In the genomic region with DNA sequence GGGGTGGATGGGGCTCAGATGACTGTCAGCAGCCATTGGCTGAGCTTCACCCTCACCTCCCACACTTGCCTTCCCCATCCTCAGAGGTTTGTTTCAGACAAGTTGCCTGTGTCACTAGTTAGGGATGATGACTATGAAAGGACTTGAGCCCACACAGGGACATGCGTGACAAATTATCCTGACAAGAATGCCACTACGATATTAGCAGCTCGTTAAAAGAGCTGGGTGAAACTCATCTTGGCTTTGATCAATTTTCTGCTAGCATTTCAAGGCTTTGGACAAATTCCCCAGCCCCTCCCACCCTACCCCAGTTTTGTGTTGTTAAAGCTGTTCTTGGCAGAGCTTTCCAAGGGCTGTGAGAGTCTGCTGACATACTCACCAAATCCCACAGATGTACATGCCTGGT, we compare ENCODE assay signal across 14 mouse cellular contexts.
DNase-seq lines count a peak whose midpoint lies in the region; ATAC-seq and TF ChIP-seq lines count a peak whose summit lies in the region.
"Had no signal": no experiment of that assay in that cellular context is flagged by ENCODE, and none has a peak within 500 bp of the region (broad histone marks: within the 10 kb centered on the region; RNA-seq: fewer than 3 reads in every experiment).

No protein-coding gene starts in this region.

- no peak overlapping the region for H3K4me2 ChIP-seq in lung, embryonic 16.5 days (ENCODE audit: low read depth, low read length)
- H3K4me2 ChIP-seq in embryonic facial prominence, embryonic 15.5 days (replicated peaks), result no peak overlapping the region
- H3K4me2 ChIP-seq in midbrain, embryonic 11.5 days, result no peak overlapping the region
- H3K4me2 ChIP-seq: embryonic facial prominence, embryonic 13.5 days had no signal

- 40% methylated on average over 3 of the region's 3 CpGs for WGBS in lung, embryonic 16.5 days
- 69% methylated on average over 3 of the region's 3 CpGs for WGBS in lung, adult 2 months
- WGBS in embryonic facial prominence, embryonic 15.5 days, result 32% methylated on average over 3 of the region's 3 CpGs
- WGBS in midbrain, embryonic 11.5 days, result 57% methylated on average over 3 of the region's 3 CpGs

- intact Hi-C loops in gastrocnemius, adult 2 months (cut with DNase I), result no loop called here

- no peaks in the 10 kb centered on the region for H3K9me3 ChIP-seq in lung, embryonic 16.5 days (ENCODE audit: control insufficient read depth, low read length)
- H3K9me3 ChIP-seq in embryonic facial prominence, embryonic 15.5 days (replicated peaks), result no peaks in the 10 kb centered on the region
- H3K9me3 ChIP-seq in midbrain, embryonic 11.5 days (ENCODE audit: control insufficient read depth, low read length), result no peaks in the 10 kb centered on the region
- H3K9me3 ChIP-seq: embryonic facial prominence, embryonic 13.5 days had no signal

- H3K27ac ChIP-seq in lung, embryonic 16.5 days (ENCODE audit: low read length), result peak overlapping the region; percentile 46
- no peak overlapping the region; the same call in 1 of the 2 replicates for H3K27ac ChIP-seq in embryonic facial prominence, embryonic 15.5 days (replicated peaks)
- H3K27ac ChIP-seq in midbrain, embryonic 11.5 days (ENCODE audit: low read depth, low read length), result no peak overlapping the region
- no peak overlapping the region for H3K27ac ChIP-seq in gastrocnemius, adult 2 months
- H3K27ac ChIP-seq: embryonic facial prominence, embryonic 13.5 days; liver, embryonic 14.5 days had no signal

- H3K36me3 ChIP-seq in lung, embryonic 16.5 days (ENCODE audit: control insufficient read depth, insufficient read depth, low read length), result no peaks in the 10 kb centered on the region
- no peaks in the 10 kb centered on the region for H3K36me3 ChIP-seq in embryonic facial prominence, embryonic 15.5 days
- H3K36me3 ChIP-seq in midbrain, embryonic 11.5 days (ENCODE audit: control insufficient read depth, insufficient read depth, low read length), result no peaks in the 10 kb centered on the region
- H3K36me3 ChIP-seq: embryonic facial prominence, embryonic 13.5 days had no signal

- H3K4me3 ChIP-seq in lung, embryonic 16.5 days (ENCODE audit: low read length), result no peak overlapping the region
- no peak overlapping the region for H3K4me3 ChIP-seq in lung, adult 2 months (replicated peaks; ENCODE audit: extremely low read depth, low read depth, low read length)
- no peak overlapping the region for H3K4me3 ChIP-seq in embryonic facial prominence, embryonic 15.5 days (replicated peaks)
- no peak overlapping the region for H3K4me3 ChIP-seq in midbrain, embryonic 11.5 days (ENCODE audit: low read depth, low read length)
- H3K4me3 ChIP-seq in gastrocnemius, adult 2 months, result no peak overlapping the region
- H3K4me3 ChIP-seq: embryonic facial prominence, embryonic 13.5 days had no signal

- no peaks in the 10 kb centered on the region for H3K27me3 ChIP-seq in lung, embryonic 16.5 days (ENCODE audit: control insufficient read depth, insufficient read depth, low read depth, low read length)
- no peaks in the 10 kb centered on the region for H3K27me3 ChIP-seq in embryonic facial prominence, embryonic 15.5 days
- no peaks in the 10 kb centered on the region for H3K27me3 ChIP-seq in midbrain, embryonic 11.5 days (ENCODE audit: control insufficient read depth, insufficient read depth, low read length)
- H3K27me3 ChIP-seq: embryonic facial prominence, embryonic 13.5 days had no signal

- no peak overlapping the region for H3K9ac ChIP-seq in lung, embryonic 16.5 days (ENCODE audit: low read length)
- H3K9ac ChIP-seq in embryonic facial prominence, embryonic 15.5 days, result no peak overlapping the region
- no peak overlapping the region for H3K9ac ChIP-seq in midbrain, embryonic 11.5 days (ENCODE audit: low read length)
- H3K9ac ChIP-seq: embryonic facial prominence, embryonic 13.5 days; liver, embryonic 14.5 days had no signal

- DNase-seq in frontal cortex, postnatal 36 days (ENCODE audit: low spot score in 2 of 2), result peak; percentile 20 to 29
- DNase-seq in frontal cortex, postnatal 14 days (ENCODE audit: low spot score in 2 of 2), result no peak
- no peak for DNase-seq in lung, adult 2 months
- peak; percentile 79 for DNase-seq in midbrain, embryonic 11.5 days (ENCODE audit: low spot score, missing footprints)
- no peak for DNase-seq in adrenal gland, postnatal 36 days
- DNase-seq in gastrocnemius, adult 2 months, result no peak
- DNase-seq: adrenal gland, postnatal 10 days; cerebellum, adult 8-10 months had no signal

- ATAC-seq in lung, embryonic 16.5 days (ENCODE audit: low read depth), result peak; percentile 93
- ATAC-seq in embryonic facial prominence, embryonic 15.5 days (ENCODE audit: insufficient number of reproducible peaks, low FRiP score, low TSS enrichment, low read depth), result peak; percentile 75
- peak; percentile 84 for ATAC-seq in midbrain, embryonic 11.5 days (ENCODE audit: low FRiP score)
- ATAC-seq: CD4-positive, CD25-positive, alpha-beta regulatory T cell, adult 4 months; intestine, postnatal 0 days had no signal

- peaks cover 6% of the 10 kb centered on the region for H3K4me1 ChIP-seq in lung, embryonic 16.5 days (replicated peaks; ENCODE audit: control insufficient read depth, insufficient read depth, low read length)
- no peaks in the 10 kb centered on the region; the same call in 1 of the 2 replicates for H3K4me1 ChIP-seq in lung, adult 2 months (ENCODE audit: control insufficient read depth, insufficient read depth, low read length)
- 0 out of 2 replicates have a peak, but pooled peaks cover 16% of the 10 kb centered on the region for H3K4me1 ChIP-seq in embryonic facial prominence, embryonic 15.5 days
- H3K4me1 ChIP-seq in midbrain, embryonic 11.5 days (ENCODE audit: control insufficient read depth, insufficient read depth, low read length), result peaks cover 4% of the 10 kb centered on the region

- TF ChIP-seq CTCF in lung, adult 2 months (IDR thresholded peaks at IDR 0.05; ENCODE audit: insufficient read depth, low read length), result no peak
- TF ChIP-seq CTCF in gastrocnemius, adult 2 months (IDR thresholded peaks at IDR 0.05), result no peak

- no peak for TF ChIP-seq POLR2A in lung, adult 2 months (IDR thresholded peaks at IDR 0.05; ENCODE audit: borderline replicate concordance, extremely low read depth, low read depth, low read length)

Comparison
In these comparisons a context has a peak if more than half of its experiments do, and no peak if none do; other contexts are left out.
1. DNase-seq: peak in frontal cortex, postnatal 36 days (2 of 2) and midbrain, embryonic 11.5 days (single experiment); none in frontal cortex, postnatal 14 days (0 of 2), lung, adult 2 months (single experiment), adrenal gland, postnatal 36 days (0 of 2) and gastrocnemius, adult 2 months (single experiment).
2. Peak in every context shown above with its lines, with median percentiles within 50 percentile points of each other: ATAC-seq.